Mouse (Mus musculus): ENCODE data around the gene Prss23.

The Prss23 gene

DNA sequence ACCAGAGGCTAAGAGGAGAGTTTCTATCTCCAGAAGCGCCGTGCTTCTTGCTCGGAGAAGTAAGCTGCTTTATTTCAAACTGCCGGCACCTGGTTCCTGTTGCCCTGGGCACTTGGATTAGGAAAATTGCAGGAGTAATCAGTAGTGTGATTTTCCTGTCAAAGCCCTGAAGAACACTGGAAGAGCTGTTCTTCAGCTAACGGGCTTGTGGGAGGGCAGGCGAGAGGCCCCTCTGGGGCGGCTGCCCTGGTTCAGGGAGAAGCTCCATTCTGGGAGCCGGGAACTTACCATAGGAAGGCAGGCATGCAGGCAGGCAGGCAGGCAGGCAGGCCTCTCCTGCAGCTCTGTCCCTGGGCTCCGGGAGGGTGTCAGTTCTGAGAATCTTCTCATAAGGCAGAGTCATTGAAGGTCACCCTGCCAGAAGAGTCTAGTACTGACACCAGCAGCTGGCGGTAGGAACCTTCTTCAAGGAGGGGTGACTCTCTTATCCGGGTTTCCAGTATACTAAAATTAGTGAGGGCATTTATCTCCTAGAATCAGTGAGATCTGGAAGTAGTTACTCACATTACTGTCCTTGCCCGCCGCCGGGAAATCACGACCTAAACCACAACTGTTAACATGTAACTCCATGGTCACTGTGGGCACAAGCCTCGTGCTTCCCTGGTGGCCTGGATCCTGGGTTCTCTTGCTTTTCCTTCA is at the start of gene Prss23:
TSS of gene Prss23 (minus strand) at position 457 of the 699 bp plus-strand sequence.
- in situ Hi-C loops (cut with MboI, MseI), result no loop called here

DNA sequence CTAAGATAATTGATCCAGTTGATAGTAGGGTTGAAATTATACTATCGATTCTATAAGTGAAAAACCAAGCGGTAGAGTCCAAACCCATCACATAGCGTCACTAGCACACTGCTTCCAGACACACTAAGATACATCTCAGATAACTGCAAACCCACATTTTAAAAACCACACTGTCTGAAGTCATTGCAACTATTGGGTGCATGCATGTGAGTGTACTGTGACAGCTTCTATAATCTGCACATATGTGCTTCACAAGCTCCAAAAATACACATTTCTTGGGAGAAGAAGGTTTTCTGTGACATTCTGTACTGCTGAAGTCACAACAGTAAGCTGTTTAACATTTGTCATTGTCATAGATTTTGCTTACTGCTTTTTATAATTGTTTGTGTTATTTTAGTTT is 49.1 kb upstream of the Prss23 start:
- in situ Hi-C loops (cut with MboI, MseI), result no loop called here

DNA sequence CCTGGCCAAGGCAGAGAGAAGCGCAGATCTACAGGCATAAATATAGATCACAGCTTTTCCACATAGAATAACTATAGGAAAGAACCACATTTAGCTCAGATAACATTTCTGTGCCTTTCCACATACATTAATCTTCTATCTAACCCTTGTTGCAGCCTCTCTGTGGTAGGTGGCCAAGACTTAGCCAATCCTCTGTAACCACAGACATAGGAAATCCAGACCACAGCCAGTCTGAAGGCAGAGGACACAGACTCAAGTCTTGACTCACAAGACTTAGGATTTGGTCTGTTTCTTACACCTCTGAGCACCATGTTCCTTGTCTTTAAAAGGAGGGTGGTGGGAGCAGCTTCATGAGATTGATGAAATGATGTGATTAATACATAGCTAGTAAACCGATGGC is 37.6 kb upstream of the Prss23 start:
- in situ Hi-C loops (cut with MboI, MseI), result loop anchor here (10.0 kb wide), 1 partner anchor 1210 kb away; no protein-coding TSS in a partner anchor

DNA sequence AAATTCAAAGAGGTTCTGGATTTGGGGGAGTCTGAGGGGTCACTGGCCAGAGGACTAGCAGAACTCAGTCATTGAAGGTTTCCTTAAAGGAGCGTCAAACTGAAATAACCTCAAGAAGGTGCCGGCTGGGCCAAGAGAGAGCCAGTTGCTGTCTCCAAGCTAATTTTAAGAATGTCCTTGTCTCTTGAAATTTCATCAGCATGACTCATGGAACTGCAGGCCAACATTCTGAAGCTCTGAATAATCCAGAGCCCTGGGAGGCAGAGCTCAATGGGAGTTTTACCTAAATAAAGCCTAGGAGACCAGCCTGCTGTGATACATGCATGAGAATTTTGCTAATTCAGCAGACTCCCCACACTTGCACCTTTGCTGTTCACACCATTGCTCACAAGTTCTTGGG is 36.5 kb upstream of the Prss23 start:
- in situ Hi-C loops (cut with MboI, MseI), result loop anchor here (10.0 kb wide), 1 partner anchor 1209 kb away; no protein-coding TSS in a partner anchor

DNA sequence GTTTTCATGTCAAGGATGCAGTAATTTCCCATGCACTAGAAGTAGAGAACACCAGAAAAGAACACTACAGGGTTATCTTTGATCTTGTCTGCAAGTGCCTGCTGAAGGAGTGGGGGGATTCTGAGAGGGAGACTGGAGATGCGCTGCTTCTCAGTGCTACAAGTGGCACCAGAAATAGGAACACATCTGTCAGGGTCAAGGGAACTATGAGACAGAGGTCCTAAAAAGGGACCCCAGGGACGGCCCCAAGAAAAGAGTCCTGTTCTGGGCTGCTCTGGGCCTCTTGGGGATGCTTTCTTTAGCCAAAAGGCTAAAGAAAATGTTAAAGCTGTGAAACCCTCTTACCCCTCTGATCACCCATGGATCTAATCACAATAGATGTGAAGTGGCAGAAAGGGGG is 35.2 kb upstream of the Prss23 start:
- in situ Hi-C loops (cut with MboI, MseI), result loop anchor here (10.0 kb wide), 1 partner anchor 1207 kb away; no protein-coding TSS in a partner anchor

DNA sequence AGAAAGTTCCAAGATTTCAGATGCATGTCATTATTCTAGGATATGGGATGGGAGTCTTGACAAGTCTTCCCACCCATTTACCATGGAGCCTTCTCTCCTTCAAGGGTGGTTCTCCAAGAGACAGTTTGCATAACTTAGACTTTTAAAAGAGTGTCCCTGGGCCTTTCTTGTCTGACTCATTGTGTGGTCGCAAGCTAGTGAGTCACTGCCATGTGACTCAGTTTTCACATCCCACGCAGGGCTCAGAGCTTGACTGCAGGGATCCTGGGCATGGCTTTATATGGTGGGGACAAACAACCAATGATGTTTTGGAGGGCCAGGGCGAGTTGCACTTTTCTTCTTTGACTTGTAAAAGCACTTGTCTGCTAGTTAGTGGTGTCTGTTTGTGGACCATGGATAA is 34.0 kb upstream of the Prss23 start:
- in situ Hi-C loops (cut with MboI, MseI), result loop anchor here (10.0 kb wide), 1 partner anchor 1206 kb away; no protein-coding TSS in a partner anchor

DNA sequence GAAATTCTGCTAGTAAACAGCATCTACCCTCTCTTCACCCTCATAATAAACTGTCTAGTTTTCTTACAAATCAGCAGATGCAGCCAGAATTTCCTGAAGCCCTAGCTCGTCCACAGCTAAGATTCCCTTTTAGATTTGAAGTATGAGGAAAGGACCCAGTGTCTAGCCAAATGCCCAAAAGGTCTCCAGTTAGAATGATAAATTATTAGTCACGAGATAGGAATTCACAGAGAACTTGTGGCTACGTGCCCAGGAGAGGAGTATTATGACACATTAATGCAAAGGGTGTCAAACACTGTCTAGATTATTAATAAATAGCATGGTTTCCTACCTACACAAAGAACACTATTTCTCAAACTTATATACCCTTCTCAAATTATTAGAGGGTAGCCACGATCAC is 32.6 kb upstream of the Prss23 start:
- in situ Hi-C loops (cut with MboI, MseI), result loop anchor here (10.0 kb wide), 1 partner anchor 1205 kb away; no protein-coding TSS in a partner anchor

DNA sequence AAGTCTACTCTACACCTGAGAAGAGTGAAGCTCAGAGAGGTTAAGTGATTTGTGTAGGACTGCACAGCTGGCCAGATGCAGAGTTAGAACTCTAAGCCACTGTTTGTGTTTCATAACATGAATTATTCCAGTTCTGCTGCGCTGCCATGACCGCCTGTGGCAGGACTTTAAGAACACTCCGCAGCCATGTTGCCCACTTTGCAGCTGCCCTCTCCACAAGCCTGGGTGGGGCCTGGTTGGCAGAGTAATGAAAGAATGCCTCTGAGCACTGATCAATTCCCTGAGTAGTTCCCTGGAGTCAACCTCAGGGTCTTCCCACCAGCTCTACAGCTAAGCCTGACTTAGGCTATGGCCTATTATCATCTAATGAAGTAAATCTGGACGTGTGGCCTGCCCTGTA is 32.1 kb upstream of the Prss23 start:
- in situ Hi-C loops (cut with MboI, MseI), result no loop called here

DNA sequence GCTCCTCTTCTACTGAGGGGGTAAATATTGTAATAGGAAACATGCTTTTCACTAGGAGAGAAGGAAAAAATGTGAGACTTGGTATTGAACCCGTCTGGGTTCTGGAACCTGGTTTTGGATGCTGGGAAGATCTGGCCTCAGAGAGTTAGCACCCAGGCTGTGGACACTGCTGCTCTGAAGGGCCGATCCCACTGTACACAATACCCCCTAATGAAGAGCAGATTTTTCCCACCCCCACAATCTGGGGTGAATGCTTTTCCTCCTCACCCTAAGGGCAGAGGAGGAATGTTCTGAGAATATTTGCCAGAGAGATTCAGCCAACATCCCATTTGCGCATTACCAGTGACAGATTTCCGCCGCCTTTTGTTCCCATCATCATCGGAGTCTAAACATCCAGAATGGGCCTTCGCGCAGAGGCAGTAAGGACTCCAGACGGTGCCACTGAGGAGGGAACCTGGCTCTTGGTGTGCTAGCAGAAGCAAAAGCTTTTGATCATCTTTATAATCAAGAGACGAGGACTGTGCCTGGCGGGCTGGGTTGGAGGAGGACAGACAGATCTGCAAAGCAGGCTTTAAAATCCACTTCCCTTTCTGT is 31.6 kb upstream of the Prss23 start:
- in situ Hi-C loops (cut with MboI, MseI), result no loop called here

DNA sequence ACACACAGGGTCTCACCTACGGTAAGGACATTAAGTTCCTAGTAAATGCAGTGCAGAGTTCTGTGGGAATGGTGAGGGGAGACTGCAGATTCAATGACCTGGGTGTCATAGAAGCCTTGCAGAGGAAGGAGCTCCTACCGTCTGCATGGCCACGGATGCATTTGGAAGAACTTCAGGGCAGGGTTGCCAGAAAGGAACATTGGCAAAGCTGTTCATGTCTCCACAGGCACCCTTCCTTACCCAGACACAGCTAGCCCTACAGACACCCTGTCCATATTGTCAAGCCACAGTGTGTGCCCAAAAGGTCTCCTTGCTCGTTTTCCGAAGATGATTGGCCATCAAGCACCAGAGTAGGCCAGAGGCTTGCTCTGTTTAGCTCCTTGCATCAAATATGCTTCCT is 30.1 kb upstream of the Prss23 start:
- in situ Hi-C loops (cut with MboI, MseI), result no loop called here

DNA sequence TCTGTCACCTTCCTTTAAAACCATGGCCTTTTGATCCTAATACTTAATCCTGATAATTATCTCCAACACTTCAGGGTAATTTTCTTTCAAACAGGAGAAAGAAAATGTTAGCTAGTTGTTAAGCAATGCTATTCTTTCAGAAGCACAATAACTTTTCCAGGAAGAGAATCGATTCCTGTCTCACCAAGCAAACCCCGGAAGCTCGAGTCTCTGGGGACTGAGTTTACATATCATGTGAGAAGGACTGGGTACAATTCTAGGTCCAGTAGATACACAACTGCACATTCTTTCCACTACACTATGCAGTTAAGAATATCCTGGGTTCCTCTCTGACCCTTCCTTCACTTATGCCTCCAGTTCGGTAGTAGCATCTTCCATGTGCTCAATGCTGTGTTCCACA is 29.7 kb upstream of the Prss23 start:
- in situ Hi-C loops (cut with MboI, MseI), result no loop called here

DNA sequence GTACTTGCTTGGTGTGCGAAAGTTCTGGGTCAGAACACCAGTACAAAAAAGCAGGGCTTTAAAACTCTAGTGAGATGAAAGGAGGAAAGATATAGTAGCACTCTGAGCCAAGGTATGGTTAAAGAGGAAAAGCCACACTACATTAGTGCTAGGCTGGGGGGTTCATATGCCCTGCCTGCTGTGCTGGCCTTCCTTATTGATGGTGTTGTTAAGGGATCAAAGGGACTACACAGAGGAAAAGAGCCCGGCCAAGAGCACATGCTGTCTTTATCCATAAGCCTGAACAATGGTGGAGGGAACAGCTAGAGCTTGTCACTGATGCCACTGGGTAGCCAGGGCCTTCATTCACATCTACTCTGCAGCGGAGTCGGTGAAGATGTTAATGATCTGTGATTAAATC is 28.2 kb upstream of the Prss23 start:
- in situ Hi-C loops (cut with MboI, MseI), result no loop called here

DNA sequence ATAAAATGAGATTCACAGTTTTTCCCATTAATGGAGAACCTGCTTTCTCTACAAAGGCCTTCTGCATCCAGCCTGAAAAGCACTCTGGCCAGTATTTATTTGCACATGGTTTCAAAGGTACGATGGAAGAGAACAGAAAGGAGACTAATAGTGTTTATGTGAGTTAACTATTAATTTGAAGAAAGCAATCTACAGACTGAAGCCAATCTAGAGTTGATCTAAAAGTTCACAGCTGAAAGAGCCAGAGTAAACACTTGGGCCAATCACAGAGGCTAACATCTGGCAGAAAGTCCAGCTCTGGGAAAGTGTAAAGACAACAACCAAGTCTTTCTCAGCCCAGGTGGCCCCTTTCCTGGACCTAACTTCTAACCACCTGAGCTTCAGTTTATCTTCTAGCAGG is 27.1 kb upstream of the Prss23 start:
- in situ Hi-C loops (cut with MboI, MseI), result loop anchor here (5.0 kb wide), 1 partner anchor 283 kb away; no protein-coding TSS in a partner anchor

DNA sequence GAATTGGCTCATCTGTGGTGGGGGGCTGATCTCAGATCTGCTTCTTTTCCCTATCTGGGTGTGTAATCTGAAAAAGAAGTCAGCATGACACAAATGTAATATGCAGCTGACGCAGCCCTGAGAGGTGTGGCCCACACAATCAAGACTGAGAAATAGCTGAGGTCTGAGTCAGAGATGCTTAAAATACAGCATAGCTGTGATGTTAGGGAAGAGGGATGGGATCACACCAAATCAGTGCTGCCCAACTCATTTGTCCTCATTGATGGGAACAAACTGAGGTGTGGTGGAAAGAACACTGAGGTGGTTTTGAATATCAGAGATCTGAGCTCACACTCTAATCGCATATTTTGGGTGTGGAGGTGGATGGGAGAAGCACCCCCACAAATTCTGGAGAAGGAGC is 14.0 kb upstream of the Prss23 start:
- in situ Hi-C loops (cut with MboI, MseI), result no loop called here

DNA sequence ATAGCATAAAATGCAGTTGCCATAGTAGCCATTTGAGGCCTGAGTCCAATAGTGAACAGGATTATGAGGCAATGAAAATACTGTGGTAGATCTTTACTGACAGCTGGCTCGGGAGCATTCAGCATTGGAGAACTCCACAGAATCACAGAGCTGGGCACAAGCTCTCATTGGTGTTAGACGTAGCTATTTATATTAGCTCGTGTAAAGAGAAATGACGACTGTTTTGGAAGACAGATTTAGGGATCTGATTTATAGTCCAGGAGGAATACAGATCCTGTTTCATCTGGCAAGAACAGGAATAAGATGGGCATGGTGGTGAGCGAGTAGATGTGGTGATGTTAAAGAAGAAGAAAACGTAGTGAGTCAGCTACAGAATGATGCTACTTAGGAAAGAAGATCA is 12.4 kb upstream of the Prss23 start:
- in situ Hi-C loops (cut with MboI, MseI), result no loop called here

DNA sequence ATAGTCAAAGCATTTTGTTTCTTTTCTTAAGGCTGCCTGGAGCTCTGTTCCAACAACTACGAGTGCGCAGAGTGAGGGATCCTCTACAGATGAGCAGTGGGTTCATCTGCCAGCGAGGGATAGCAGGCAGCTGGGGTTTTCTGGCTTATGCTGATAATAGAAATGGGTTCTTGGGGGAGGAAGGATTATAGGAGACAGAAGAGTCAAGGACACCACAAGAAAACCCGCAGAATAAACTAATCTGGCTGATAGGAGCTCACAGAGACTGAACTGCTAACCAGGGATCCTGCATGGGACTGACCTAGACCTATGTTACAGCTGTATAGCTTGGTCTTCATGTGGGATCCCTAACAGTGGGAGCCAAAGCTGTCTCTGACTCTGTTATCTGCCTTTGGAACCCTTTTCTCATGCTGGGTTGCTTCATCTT is 456 bp upstream of the Prss23 start:
- in situ Hi-C loops (cut with MboI, MseI), result no loop called here

DNA sequence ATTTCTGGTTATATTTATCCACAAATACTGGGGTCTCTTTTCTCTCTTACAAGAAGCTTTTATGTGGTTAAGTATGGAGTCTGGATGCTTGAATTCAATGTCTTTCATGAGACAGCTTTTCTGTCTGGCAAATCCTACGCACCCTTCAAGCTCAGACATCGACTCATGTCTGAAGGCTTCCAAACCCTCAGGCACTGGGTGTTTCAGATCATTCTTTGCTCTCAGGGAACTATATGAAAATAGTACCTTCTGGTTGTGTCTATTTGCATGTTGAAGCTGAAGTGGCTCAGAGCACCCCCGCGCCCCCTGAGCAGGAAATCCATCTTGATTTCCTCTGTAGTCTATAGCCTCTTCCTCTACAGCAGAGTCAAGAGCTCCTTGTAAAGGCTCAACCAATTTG is 3.2 kb downstream of the Prss23 start:
- in situ Hi-C loops (cut with MboI, MseI), result no loop called here

DNA sequence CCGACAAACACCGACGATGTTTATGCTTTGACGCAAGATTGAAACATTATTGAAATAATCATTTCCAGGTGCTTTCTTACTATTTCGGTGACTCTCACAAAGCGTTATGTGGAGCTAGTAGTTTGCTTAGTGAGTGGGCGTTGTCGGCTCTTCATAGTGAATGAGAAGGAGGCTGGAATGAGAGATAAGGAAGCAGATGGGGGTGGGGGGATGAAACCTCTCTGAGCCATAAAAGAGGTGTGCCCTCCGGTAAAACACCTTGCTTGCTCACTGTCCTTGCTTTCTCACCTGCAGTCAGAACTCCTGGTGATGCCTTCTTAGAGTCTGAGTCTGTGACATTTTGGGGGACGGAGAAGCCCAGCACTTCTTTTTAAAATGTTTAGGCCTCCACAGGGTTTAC is 4.8 kb downstream of the Prss23 start:
- in situ Hi-C loops (cut with MboI, MseI), result no loop called here

DNA sequence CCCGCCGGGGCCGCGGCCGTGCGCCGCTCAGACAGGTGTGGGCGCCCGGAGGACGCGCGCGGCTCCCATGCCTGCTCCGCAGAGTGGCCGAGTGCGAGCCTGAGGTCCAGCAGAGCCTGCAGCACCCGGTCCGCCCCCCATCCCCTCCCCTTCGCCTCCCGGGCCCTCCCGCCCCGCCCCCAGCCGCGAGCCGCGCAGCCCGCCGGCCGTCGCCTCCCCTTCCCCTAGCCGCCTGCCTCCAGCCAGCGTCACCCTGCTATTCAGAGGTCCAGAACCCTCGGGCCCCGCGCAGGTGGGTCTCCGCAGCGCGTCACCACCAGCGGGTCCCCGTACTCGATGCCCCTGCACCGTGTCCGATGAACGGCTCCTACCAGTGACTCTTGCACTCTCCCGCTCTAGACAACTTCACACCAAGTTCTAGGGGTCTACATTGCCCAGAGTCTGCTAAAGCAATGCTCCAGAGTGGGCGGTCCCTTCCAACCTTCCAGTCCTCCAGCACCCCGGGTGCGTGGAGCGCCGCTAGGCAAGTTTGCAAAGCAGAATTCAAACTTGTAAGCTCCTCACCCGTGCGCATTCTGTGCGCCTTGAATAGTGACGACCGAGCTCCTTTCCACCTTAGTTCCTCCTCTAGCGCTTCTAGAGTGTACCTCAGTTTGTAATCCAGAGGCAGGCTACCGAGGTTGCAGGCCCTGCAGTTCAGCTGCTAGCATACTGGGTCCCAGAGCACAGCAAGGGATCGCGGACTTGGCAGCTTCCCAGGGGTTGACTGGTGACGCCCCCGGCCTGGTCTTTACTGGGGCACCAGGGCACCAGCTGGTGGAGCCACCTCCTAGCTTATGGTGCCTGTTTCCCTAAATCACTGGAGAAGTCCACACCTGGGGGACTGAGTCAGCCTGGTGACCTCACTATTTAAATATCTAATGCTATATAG is 9.3 kb downstream of the Prss23 start:
- in situ Hi-C loops (cut with MboI, MseI), result no loop called here

DNA sequence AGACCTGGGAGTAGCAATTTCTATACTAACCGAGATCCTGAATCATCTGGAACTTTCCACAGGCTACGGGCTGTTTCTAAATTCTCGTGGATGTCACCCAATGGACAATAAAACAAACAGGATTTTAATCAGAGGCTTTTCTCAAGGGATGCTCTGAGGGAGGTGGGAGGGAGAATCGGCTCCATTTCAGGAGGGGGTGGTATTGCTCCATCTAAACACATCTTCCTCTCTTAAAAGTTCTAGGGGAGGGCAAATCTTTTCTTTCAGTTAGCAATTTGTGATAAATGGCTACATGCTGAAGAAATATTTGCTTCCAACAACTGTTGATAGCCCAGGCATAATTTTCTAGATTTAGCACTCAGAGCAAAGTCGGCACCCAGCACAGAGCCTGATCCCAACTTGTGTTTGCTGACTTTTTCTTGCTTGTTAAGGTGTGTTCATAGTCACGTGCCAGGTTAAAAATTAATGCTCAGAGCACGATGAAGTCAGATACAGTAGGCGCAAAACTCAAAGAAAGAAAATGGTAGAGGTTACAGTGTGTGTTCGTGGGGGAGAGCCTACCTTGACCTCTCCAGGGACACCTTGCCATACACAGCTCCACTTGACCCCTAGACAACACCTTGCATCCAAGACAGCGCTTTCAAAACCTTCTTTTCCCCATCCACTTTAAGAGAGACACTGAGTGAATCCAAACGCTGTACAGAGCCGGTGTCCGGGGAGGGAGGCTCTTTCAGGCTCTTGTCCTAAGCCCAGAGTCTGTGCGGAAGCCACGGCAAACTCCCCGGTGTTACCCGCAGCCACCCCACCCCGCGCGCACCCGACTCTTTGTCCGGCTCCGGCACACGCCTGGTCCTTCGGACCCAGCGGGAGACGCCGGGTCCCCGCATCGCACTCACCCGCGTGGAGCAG is 10.2 kb downstream of the Prss23 start:
- in situ Hi-C loops (cut with MboI, MseI), result no loop called here

DNA sequence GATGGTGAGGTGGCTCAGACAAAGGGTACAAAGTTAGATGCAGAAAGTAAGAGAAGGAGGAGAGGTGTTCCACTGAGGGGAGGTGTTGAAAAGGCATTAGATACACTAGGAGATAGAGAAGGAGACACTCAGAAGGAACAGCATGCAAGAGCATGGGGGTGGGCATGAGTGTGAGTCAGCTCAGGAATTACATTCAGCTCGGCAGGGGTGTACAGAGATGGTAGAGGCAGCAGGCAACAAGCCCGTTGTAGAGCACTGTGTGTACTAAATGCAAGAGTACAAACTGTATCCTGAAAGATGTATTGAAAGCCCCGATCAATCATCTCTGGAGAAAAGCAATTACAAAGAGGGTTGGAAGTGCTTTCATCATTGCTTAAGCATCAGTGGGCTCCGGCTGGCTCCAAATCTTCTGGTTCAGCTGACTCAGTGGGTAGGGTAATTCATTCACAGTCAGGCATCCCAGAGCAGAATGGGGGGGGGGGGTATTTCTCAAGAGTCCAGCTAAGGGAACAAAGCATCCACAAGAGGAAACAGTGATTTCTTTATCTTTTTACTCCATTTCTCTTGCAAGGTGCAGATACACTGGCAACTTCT is 15.0 kb downstream of the Prss23 start:
- in situ Hi-C loops (cut with MboI, MseI), result no loop called here

Data from regulatory T cell (primary cell).